Mouse (Mus musculus) spleen, adult 2 months (tissue): ENCODE measurements at regions not wholly inside any gene's neighbourhood (a gene's known extent, or its start where the extent isn't known, plus 50 kb on each side); places are given as distances from the start of the nearest gene placed in this dataset.

Experiments
- CTCF ChIP-seq: fragments of 200-500 bp; IDR thresholded peaks from 2 replicates; pipeline ENCODE4 v1.5.1; 2011; ENCODE audit warnings: mild to moderate bottlenecking, inconsistent platforms; ENCODE audit not compliant: insufficient read depth, insufficient read length, insufficient replicate concordance; ENCODE audit errors: extremely low read depth
- POLR2A ChIP-seq: fragments of 200-500 bp; IDR thresholded peaks from 2 replicates; pipeline ENCODE4 v1.6.1; 2011; ENCODE audit warnings: low read depth, low read length, inconsistent platforms

GRCm38 (mm10) chr4:62775005-62775609 lies 190.3 kb upstream of the Zfp618 start:
- TF ChIP-seq POLR2A: no peak
- no peak for TF ChIP-seq CTCF
